Mouse (Mus musculus): ENCODE measurements at regions not wholly inside any gene's neighbourhood (a gene's known extent, or its start where the extent isn't known, plus 50 kb on each side); places are given as distances from the start of the nearest gene placed in this dataset.

DNA sequence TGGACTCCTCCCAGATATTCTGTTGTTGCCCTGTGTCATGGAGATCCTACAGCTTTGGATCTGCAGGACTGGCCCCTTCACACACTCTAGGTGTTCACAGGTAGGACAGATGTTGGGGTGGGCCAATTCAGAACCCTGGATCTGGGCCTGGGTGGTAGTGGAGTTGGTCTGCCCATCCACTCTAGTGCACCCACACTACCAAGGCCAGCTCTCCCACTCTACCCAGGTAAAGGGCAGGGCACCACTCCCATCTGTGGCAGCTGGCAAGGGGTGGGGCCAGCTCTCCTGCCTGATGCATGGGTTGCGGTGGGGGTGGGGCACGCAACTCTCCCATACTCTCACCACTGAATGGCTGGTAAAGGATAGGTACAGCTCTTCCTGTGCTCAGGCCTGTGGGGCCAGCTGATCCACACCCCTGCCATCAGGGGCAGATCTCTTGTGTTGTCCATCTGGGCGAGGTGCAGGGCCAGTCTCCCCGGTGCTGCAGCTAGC is 76.5 kb downstream of the Gja1 start:
- TF ChIP-seq CTCF (IDR thresholded peaks at IDR 0.05; ENCODE audit: insufficient read depth, low read depth, low read length): no peak
- no peak for TF ChIP-seq POLR2A (IDR thresholded peaks at IDR 0.05; ENCODE audit: insufficient read depth, low read depth, low read length)
- H3K4me3 ChIP-seq (ENCODE audit: insufficient read depth, low read depth, low read length): no peak overlapping the region
- 92% methylated on average over 4 of the region's 4 CpGs for WGBS
- H3K4me1 ChIP-seq (ENCODE audit: control insufficient read depth, insufficient read depth, low read length): no peaks in the 10 kb centered on the region
- H3K27ac ChIP-seq (ENCODE audit: insufficient read depth, low read depth, low read length): no peak overlapping the region

DNA sequence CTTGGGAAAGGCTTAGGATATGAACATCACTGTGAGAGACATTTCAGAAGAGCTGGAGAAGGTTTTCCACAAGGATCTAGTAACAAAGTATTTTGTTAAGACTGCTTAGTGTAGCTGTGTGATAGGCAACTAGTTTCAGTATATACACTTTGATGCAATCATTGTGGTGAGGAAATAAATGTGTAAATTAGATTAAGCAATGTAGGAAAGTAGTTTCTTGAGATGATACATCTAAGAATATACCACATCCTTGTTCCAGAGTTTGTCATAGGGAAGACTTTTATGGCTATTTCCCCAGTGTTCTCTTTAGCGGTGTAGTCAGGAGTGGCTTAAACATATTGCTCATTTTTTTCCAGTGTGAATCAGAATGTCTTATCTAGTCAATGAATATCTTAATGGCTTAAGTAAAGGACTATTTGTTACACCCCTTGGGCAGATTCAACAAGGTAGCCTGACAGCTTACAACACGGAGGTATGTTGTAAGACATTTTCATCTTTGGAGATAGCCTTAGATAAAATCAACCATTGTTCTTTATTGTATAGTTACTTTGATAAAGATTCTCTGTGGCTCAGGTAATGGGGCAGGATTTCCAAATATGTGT is 78.8 kb downstream of the Gja1 start:
- H3K4me1 ChIP-seq (ENCODE audit: control insufficient read depth, insufficient read depth, low read length): no peaks in the 10 kb centered on the region
- TF ChIP-seq CTCF (IDR thresholded peaks at IDR 0.05; ENCODE audit: insufficient read depth, low read depth, low read length) (no peak), POLR2A (IDR thresholded peaks at IDR 0.05; ENCODE audit: insufficient read depth, low read depth, low read length) (no peak)
- 94% methylated on average over 2 of the region's 2 CpGs for WGBS
- H3K27ac ChIP-seq (ENCODE audit: insufficient read depth, low read depth, low read length): no peak overlapping the region
- no peak overlapping the region for H3K4me3 ChIP-seq (ENCODE audit: insufficient read depth, low read depth, low read length)

DNA sequence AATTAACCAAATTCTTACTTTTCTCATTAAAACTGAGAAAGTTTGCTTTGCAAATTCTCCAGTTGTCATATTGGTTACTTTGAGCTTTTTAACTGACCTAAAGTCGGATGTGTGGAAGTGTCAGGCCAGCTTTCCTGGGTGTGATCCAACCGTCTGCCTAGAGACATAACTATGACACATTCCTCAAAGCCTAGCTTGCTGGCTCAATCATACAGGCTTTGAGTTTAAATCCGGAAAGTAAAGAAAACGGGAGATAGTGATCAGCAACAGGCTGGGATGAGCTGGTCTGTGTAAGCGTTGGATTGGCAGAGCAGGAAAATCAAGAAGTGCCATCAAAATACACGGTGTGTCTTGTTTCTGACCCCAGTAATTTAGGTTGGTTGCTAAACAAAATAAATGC is 91.4 kb downstream of the Gja1 start:
- H3K4me1 ChIP-seq (ENCODE audit: control insufficient read depth, insufficient read depth, low read length): no peaks in the 10 kb centered on the region
- H3K27ac ChIP-seq (ENCODE audit: insufficient read depth, low read depth, low read length): no peak overlapping the region
- H3K4me3 ChIP-seq (ENCODE audit: insufficient read depth, low read depth, low read length): no peak overlapping the region
- TF ChIP-seq CTCF (IDR thresholded peaks at IDR 0.05; ENCODE audit: insufficient read depth, low read depth, low read length) (no peak), POLR2A (IDR thresholded peaks at IDR 0.05; ENCODE audit: insufficient read depth, low read depth, low read length) (no peak)
- 85% methylated on average over 6 of the region's 6 CpGs for WGBS

DNA sequence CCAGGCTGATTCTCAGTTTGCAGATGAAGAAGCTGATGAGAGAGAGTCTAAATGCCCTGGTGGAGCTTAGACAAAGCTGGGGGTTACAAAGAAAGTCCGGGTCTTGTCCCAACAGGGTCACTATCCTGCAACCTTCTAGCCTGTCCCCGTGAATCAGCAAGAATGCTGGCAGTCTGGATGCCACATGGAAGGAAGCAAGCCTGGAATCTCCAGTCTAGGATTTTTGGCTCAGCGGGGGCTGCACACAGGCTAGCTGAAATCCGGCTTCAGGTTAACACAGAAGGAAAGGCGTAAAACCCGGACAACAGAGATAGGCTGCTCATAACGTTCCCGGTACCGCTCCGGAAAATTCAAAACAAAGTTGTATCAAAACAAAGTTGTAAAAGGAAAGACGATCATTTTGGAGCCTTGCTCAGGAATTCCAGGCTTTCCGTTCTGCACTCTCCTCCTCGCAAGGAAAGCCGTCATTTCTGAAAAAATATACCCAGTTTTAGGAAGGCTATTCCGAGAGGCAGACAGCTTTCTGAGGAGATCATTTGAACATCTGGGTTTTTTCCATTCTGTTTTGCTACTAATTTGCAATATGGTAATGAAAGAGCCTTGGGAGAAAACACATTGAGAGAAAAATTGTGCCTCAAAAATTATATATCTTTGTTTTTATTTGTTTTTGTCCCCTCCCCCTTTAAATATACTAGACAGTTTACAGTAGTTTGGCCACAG is 92.0 kb downstream of the Gja1 start:
- TF ChIP-seq CTCF (IDR thresholded peaks at IDR 0.05; ENCODE audit: insufficient read depth, low read depth, low read length) (no peak), POLR2A (IDR thresholded peaks at IDR 0.05; ENCODE audit: insufficient read depth, low read depth, low read length) (no peak)
- Histone ChIP-seq H3K4me3 (ENCODE audit: insufficient read depth, low read depth, low read length) (no peak overlapping the region), H3K27ac (ENCODE audit: insufficient read depth, low read depth, low read length) (no peak overlapping the region), H3K4me1 (ENCODE audit: control insufficient read depth, insufficient read depth, low read length) (no peaks in the 10 kb centered on the region)
- 62% methylated on average over 15 of the region's 15 CpGs for whole genome bisulfite sequencing

DNA sequence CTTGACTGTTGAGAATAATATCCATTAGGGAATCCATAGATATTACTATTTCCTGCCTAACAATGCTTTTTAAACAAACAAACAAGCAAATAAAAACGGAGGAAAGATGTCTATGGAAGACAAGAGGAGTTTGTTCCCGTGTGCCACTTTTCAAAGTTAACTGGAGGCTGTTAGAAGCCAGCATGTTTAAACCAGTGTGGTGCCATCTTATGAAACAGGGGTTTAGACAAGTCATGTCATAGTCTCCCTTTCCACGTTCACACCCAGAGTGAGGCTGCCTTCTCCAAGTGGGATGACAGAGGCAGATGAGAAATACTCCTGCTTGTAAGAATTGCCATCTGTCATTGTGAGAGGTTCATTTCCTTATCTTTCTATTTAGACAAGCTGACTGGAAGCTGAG is 92.8 kb downstream of the Gja1 start:
- 73% methylated on average over 3 of the region's 3 CpGs for WGBS
- H3K4me3 ChIP-seq (ENCODE audit: insufficient read depth, low read depth, low read length): no peak overlapping the region
- TF ChIP-seq POLR2A (IDR thresholded peaks at IDR 0.05; ENCODE audit: insufficient read depth, low read depth, low read length) (no peak), CTCF (IDR thresholded peaks at IDR 0.05; ENCODE audit: insufficient read depth, low read depth, low read length) (no peak)
- no peak overlapping the region for H3K27ac ChIP-seq (ENCODE audit: insufficient read depth, low read depth, low read length)
- no peaks in the 10 kb centered on the region for H3K4me1 ChIP-seq (ENCODE audit: control insufficient read depth, insufficient read depth, low read length)

DNA sequence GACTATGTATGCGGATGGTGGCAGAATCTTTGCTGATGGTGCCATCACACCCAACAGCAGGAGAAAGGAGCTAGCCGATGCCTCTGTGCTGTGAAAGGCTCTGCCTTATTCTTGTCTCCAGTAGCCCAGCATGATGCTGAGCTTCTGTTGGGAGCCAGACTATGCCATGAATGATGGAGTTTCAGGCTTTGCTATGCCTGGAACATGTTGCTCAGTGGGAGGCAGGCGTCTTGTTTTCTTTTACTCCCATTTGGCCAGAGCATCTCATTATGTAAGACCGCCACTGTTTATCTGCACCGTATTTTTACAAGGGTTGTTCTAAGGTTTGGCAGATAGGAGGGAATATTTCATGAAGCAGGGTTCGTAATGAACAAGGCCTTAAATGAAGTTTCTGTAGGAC is 97.8 kb downstream of the Gja1 start:
- Histone ChIP-seq H3K4me1 (ENCODE audit: control insufficient read depth, insufficient read depth, low read length) (no peaks in the 10 kb centered on the region), H3K27ac (ENCODE audit: insufficient read depth, low read depth, low read length) (no peak overlapping the region), H3K4me3 (ENCODE audit: insufficient read depth, low read depth, low read length) (no peak overlapping the region)
- TF ChIP-seq POLR2A (IDR thresholded peaks at IDR 0.05; ENCODE audit: insufficient read depth, low read depth, low read length) (no peak), CTCF (IDR thresholded peaks at IDR 0.05; ENCODE audit: insufficient read depth, low read depth, low read length) (no peak)
- WGBS: 83% methylated on average over 6 of the region's 6 CpGs

DNA sequence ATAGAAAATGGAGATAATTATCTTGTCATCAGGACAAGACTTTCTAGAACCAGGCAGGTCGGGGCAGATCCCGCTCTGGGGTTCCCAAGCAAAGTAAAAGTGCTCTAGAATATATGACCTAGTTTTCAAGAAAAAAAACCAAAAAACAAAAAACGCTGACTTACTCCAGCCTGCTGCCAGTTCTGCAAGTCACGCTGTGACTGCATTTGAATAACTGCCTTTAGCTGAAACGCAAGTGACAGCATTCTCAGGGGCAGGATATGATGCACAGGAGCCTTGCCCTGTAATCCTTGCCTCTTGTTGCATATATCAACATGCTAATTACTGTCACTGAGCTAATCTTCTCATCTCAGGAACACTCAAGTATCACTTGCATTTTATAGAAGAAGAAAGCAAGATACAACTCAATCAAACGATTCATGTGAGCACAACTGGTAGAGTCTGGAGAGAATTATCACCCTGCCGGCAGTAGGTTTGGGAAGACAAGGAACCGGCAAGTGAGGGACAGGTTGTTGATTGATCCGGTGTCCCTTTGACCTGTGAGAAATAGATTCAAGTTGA is 105.1 kb downstream of the Gja1 start:
- WGBS: 52% methylated on average over 9 of the region's 9 CpGs
- Histone ChIP-seq H3K4me1 (ENCODE audit: control insufficient read depth, insufficient read depth, low read length) (peaks cover 3% of the 10 kb centered on the region; the same call in 1 of the 2 replicates), H3K4me3 (ENCODE audit: insufficient read depth, low read depth, low read length) (no peak overlapping the region), H3K27ac (ENCODE audit: insufficient read depth, low read depth, low read length) (no peak overlapping the region)
- TF ChIP-seq POLR2A (IDR thresholded peaks at IDR 0.05; ENCODE audit: insufficient read depth, low read depth, low read length): no peak

DNA sequence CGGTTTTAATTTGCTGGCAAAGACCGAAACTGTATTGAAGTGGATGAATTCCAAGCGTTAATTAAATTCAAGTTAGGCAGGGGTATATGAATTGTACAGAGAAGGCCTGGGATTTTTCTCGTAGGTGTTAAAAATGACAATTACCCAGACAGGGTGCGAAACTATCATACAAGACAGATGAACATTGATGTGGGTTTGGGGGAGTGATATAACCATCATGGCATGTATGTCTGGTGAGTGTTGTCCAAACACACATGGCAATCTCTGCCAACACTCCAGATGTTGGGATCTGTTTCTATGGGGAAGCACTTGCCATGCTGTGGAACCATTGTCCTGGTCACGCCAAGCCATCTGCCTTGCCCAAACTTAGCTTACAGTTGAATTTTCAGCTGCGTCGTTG is 107.8 kb downstream of the Gja1 start:
- Histone ChIP-seq H3K27ac (ENCODE audit: insufficient read depth, low read depth, low read length) (no peak overlapping the region), H3K4me1 (ENCODE audit: control insufficient read depth, insufficient read depth, low read length) (peaks cover 3% of the 10 kb centered on the region; the same call in 1 of the 2 replicates), H3K4me3 (ENCODE audit: insufficient read depth, low read depth, low read length) (no peak overlapping the region)
- no peak for TF ChIP-seq CTCF (IDR thresholded peaks at IDR 0.05; ENCODE audit: insufficient read depth, low read depth, low read length)
- TF ChIP-seq POLR2A (IDR thresholded peaks at IDR 0.05; ENCODE audit: insufficient read depth, low read depth, low read length): no peak
- WGBS: 94% methylated on average over 8 of the region's 8 CpGs

DNA sequence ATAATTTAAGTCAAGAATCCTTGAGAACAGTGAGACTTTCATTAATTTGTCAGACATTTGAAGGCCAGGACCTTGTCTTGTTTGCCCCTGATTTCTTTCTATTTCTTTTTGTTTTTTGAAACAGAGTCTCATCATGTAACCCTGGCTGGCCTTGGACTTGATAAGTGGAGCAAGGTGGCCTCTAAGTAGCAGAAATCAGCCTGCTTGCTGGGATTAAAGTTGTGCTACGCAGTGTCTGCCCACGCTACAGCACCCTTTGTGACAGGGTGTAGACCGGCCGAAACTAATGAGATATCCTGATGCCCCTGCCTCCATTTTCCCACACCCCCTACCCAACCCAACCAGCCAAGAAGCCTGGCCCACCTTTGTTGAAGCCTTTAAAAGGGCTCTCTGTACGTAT is 108.6 kb downstream of the Gja1 start:
- 94% methylated on average over 5 of the region's 5 CpGs for whole genome bisulfite sequencing
- Histone ChIP-seq H3K4me3 (ENCODE audit: insufficient read depth, low read depth, low read length) (no peak overlapping the region), H3K27ac (ENCODE audit: insufficient read depth, low read depth, low read length) (no peak overlapping the region), H3K4me1 (ENCODE audit: control insufficient read depth, insufficient read depth, low read length) (peaks cover 3% of the 10 kb centered on the region; the same call in 1 of the 2 replicates)
- TF ChIP-seq POLR2A (IDR thresholded peaks at IDR 0.05; ENCODE audit: insufficient read depth, low read depth, low read length) (no peak), CTCF (IDR thresholded peaks at IDR 0.05; ENCODE audit: insufficient read depth, low read depth, low read length) (no peak)

Data from olfactory bulb, adult 2 months (tissue).